Mouse (Mus musculus): ENCODE data around the gene Cdc42.
A peak's percentile ranks its signal among the peaks of the same experiment; 100 is the strongest.

The Cdc42 gene

DNA sequence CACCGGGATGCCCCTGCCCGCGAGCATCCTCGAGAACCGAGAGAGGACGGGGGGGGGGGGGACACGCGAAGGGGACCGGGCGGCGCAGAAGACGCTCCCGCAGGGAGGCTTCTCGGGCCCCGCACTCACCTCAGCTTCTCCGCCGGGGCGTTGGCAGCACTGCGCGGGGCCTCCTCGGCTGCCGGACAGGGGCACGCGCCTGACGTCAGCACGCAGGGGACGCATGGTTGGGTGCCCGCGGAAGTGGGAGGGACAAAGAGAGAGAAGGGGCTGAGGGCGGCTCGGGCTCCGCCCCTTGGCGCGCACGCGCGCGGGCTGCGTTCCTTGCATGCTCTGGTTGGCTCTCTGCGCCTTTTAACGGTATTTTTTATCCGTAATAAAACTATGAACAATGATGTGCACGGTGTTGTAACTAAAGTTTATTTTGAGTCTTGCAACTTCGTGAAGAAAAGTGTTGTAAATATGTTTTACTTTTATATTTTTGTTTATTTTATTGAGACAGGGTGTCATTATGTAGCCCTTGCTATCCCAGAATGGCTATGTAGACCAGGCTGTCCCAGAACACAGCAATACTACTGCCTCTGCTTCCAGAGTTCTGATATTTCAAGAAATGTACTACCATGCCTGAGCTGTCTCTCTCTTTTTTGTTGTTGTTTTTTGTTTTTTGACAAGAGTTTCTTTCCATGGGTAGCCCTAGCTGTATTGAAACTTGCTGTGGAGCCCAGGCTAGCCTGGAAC lies at the start of gene Cdc42:
Gene Cdc42 (minus strand): TSS at position 204 of the 738 bp plus-strand sequence.
- peak; percentile 96 for DNase-seq (ENCODE audit: low spot score)

- DNase-seq (ENCODE audit: low spot score): no peak
These were observed 48.1 kb upstream of the Cdc42 start for GRCm38 (mm10) chr4:137405571-137405970.

GRCm38 (mm10) chr4:137396641-137397525 lies 39.4 kb upstream of the Cdc42 start:
- no peak for DNase-seq (ENCODE audit: low spot score)

DNA sequence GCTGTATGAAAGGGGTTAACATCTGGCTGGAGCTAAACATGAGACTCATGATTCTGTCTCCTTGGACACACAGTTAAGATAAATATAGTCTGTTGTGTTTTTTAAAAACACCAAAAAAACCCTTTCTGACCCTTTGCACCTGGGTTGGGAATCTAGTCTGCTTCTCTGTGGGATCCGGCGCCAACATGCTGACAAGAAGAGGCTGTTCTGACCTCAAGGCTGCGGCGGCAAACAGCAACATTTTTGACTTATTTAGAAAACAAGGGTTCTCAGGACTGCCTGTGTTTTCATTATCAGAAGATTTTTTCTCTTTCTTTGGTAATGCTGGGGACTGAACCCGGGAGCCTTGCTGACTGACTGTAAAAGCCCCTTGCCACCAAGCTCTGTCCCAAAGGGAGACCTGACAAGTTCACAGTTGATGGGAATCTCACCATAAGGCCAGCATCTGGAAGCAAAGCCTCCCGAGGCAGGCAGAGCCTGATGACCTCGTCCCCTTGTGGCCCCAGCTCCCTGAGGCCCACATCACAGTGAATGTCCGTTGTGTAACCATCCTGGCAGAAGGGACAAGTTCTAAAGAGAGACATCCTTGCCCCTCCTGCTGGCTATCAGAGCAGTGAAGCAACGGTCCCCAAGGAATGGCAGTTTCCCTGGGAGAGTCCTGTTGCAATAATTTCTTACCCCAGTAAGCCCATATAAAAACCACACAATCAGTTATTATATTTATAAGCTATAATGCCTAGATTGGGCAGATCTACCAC lies 36.0 kb upstream of the Cdc42 start:
- DNase-seq (ENCODE audit: low spot score): no peak

DNA sequence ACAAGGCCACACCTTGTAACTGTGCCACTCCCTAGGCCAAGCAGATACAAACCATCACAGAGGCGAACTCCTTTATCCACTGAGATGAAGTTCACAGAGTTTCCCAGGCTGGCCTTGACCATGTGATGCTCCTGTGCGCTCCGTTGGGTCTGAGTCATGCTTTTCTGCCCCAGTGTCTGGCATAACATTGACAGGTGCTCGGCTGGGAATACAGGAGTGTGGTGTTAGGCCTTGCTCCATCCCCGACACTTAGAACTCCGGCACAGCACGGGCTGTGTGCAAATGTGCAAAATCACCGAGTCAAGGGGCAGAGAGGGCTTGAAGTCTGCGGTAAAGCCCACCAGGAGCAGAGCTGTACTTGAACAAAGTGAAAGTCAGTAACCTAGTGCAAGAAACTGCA lies 35.4 kb upstream of the Cdc42 start:
- no peak for DNase-seq (ENCODE audit: low spot score)

DNA sequence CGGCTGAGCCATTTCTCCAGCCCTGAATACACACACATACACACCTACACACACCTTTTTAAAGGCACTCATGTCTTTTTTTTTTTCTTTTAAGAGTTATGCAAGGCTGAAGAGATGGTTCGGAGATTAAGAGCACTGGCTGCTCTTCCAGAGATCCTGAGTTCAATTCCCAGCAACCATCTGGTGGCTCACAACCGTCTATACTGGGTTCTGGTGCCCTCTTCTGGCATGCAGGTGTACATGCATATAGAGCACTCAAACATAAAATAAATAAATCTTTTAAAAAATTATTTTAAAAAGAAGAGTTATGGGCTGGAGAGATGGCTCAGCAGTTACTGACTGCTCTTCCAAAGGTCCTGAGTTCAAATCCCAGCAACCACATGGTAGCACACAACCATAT lies 33.8 kb upstream of the Cdc42 start:
- DNase-seq (ENCODE audit: low spot score): no peak

DNA sequence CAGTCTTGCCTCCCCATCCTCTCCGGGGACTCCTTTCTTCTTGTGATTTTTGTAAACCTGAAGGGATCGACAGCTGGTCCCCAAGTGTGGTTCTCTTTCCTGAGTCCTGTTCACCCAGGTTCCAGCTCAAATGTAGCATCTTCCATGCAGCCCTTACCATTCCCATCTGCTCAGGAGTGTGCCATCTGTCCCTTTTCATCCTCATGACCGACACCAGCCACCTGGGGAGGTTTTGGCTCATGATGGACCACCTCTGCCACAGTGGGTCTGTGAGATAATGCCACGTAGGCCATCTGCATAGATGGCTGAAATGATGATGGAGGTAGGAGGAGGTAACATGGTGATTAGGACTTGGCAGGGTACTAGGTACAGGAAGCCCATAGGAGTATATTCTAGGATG lies 32.7 kb upstream of the Cdc42 start:
- no peak for DNase-seq (ENCODE audit: low spot score)

DNA sequence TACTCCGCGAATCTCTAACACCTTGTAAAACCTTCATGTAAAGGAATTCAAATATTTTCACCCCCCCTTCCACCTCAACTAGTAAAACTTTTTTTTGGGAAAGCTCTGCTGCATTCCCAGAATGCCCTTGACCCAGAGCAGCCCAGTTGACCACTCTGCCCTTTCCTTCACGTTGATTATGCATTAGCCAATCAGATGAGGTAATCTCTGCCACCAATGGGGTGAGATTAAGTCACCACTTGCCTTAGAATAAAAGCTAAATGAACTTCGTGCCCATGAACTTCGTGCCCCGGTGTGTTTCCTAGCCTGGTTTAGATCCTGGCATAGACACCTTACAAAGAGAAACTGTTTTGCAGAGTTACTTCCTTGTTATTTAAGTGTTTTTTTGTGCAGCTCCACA lies 31.5 kb upstream of the Cdc42 start:
- no peak for DNase-seq (ENCODE audit: low spot score)

DNA sequence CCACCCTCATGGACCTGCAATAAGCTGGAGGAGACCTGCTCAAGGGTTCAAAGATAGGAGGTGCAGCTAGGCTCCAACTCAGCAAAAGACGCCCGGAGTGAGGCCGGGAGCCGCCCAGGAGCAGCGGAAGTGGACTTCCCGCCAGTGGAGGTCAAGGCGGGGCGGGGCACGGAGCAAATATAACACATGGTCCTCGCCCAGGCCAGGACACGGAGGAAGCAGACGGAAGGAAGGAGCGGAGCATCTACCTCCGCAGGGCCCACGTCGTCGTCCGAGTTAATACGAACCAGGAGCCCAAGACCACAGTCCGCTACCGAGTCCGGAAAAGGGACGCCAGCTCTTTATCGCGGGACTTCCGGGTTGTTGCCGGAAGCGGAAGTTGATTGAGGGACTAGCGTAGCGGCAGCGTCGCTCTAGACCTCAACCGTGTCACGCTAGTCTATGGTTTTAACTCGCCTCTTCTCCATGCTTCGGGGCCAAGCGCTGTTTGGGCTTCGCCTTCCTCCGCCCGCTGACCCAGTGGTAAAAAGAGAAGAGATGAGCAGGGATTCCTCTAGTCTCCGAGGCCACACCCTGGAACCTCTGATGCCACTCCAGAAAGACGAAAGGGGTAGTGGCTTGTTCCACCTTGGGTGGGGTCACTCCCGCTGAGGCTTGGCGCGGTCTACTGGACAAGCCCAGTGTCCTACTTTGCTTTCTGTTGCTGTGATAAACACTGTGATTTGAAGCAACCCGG lies 30.7 kb upstream of the Cdc42 start:
- peak; percentile 45 for DNase-seq (ENCODE audit: low spot score)

DNA sequence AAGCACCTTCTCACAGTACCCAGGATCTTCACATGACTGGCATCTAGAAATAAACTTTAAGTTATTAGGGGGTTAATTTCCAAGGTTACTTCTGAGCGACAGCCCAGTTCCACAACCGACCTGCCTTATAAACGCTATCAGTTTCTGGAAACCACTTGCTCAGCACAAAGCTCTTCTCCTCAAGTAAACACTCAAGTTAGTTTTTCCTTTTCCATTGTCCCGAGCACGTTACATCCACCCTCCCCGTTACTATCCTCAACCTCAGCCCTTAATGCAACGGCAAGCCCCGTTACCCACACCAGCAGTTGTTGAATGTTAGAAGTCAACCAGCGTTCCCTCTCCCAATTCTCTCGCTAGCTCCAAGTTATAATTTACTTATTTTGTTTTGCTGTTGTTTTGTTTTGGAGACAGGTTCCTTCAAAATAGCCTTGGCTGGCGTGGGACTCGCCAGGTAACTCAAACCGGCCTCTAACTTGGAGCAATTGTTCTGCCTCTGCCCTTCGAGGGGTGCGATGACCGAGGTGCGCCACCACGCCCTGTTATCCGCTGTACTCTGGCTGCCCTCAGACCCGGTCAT lies 30.1 kb upstream of the Cdc42 start:
- no peak for DNase-seq (ENCODE audit: low spot score)

GRCm38 (mm10) chr4:137380702-137381605 lies 23.4 kb upstream of the Cdc42 start:
- DNase-seq (ENCODE audit: low spot score): no peak

DNA sequence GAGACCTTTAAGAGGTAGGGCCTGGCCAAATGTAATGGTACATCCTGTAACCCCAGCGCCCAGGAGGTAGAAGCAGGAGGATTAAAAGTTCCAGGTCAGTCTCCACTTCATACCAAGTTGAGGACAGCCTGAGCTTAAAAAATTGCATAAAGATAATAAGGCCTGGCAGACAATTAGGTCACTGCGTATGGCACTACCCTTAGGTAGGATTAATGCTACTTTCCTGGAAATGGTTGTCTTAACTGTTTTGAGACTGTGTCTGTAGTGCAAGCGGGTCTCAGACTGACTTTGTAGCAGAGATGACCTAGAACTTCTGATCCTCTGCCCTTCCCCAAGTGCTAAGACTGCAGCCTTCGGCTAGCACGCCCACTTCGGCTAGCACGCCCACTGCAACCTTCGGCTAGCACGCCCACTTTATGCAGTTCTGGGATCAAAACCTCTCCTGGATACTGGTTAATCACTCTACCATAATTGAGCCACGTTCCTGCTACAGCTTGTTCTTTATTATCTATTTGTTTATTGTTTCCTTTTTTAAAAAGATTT lies 22.3 kb upstream of the Cdc42 start:
- DNase-seq (ENCODE audit: low spot score): no peak

- DNase-seq (ENCODE audit: low spot score): no peak
These were observed 21.6 kb upstream of the Cdc42 start for GRCm38 (mm10) chr4:137379085-137379484.

DNA sequence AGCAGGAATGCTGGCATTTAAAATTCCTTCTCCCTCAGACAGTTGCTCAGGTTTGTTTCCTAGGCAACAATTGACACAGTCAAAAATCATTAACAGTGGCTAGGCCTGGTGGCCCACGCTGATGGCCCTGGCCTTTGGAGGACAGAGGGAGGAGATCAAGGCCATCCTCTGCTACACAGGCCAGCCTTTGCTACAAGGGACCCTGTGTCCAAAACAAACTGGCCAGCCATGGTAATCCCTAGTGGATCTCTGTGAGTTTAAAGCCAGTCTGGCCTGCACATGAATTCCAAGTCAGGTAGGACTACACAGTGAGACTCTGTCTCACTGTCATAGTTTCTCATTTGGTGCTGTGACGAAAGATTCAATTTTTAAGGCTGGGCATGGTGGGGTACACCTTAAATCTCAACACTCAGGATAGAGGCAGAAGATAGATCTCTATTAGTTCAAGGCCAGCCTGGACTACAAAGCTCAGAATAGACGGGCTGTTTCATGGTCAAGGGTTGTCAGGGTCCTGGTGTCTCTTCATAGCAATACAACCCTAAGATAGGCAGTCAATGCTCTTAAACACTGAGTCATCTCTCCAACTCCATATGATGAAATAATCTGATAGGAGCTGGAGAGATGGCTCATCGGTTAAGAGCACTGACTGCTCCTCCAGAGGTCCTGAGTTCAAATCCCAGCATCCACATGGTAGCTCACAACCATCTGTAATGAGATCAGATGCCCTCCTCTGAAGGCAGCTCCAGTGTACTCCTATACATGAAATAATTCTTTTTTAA lies 20.2 kb upstream of the Cdc42 start:
- no peak for DNase-seq (ENCODE audit: low spot score)

DNA sequence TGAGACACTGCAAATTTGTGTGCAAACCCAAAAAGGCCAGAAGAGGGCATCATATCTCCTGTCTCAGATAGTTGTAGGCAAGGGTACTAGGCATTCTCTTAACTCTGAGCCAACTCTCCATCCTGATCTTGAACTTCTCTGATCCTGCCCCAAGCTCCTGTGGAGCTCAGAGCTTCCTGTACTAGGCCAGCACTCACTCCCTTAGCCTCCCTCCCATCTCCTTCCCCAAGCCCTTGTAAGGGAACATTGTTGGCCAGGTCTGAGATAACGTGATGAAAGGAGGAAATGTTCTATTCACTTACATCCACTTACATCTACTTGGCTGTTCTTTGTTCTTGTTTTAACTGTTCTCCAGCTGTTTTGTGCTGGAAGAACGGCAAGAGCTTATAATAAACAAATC lies 19.3 kb upstream of the Cdc42 start:
- no peak for DNase-seq (ENCODE audit: low spot score)

GRCm38 (mm10) chr4:137375314-137376278 lies 18.1 kb upstream of the Cdc42 start:
- DNase-seq (ENCODE audit: low spot score): no peak

DNA sequence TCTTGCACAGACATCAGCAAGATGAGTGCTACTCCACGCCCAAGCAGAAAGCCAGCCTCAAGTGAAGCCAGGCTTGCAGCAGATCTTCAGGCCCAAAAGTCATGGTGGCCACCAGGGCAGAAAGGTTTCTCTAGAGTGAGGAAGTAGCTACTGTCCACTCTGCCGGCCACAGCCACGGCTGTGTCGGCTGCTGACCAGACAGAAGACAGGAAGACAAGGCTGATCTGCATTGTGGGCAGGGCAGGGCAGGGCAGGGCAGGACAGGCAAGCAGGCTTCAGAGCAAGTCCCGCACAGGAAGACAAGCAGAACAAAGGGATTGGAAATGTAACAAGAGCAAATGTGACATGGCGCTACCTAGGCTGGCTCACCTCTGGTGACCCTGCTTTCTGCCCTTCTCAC lies 16.2 kb upstream of the Cdc42 start:
- no peak for DNase-seq (ENCODE audit: low spot score)

All from urinary bladder, postnatal 10 days (tissue).